Mouse (Mus musculus) embryonic fibroblast, embryonic 13.5 days (primary cell): Measurements from ENCODE around the gene Hagh. TPM values are rescaled to one million over a fixed set of nuclear protein-coding genes. Genes with fewer than 3 reads are reported as not detected.

Experiments
- H3K27ac ChIP-seq: 2 replicates; pipeline ENCODE4 v1.5.1; 2012; ENCODE audit warnings: low read length, control low read depth, inconsistent platforms; ENCODE audit not compliant: insufficient read depth
- H3K4me1 ChIP-seq: 2 replicates; pipeline ENCODE4 v1.6.1; 2011; ENCODE audit warnings: low read length; ENCODE audit not compliant: control insufficient read depth, insufficient read depth
- H3K4me3 ChIP-seq: 2 replicates; pipeline ENCODE4 v1.5.1; 2011; ENCODE audit warnings: mild to moderate bottlenecking, control low read depth, low read length; ENCODE audit not compliant: insufficient read depth
- CTCF ChIP-seq: IDR thresholded peaks from 2 replicates; pipeline ENCODE4 v1.5.1; 2011; ENCODE audit warnings: mild to moderate bottlenecking, control low read depth, low read length, moderate library complexity, borderline replicate concordance; ENCODE audit not compliant: insufficient read depth
- POLR2A ChIP-seq: IDR thresholded peaks from 2 replicates; pipeline ENCODE4 v1.6.1; 2011; ENCODE audit warnings: low read depth, mild to moderate bottlenecking, control low read depth, low read length, moderate library complexity
- polyA plus RNA-seq: library from polyadenylated mRNA; stranded (reverse); fragments of >200 nt; gene quantifications from 2 replicates; pipeline ENCODE4 v1.2.4, GENCODE M21; 2011; ENCODE audit warnings: low read depth; ENCODE audit not compliant: missing spikeins, insufficient read length

Gene Hagh
- polyA plus RNA-seq, 1 experiment, result 14.3 TPM

DNA sequence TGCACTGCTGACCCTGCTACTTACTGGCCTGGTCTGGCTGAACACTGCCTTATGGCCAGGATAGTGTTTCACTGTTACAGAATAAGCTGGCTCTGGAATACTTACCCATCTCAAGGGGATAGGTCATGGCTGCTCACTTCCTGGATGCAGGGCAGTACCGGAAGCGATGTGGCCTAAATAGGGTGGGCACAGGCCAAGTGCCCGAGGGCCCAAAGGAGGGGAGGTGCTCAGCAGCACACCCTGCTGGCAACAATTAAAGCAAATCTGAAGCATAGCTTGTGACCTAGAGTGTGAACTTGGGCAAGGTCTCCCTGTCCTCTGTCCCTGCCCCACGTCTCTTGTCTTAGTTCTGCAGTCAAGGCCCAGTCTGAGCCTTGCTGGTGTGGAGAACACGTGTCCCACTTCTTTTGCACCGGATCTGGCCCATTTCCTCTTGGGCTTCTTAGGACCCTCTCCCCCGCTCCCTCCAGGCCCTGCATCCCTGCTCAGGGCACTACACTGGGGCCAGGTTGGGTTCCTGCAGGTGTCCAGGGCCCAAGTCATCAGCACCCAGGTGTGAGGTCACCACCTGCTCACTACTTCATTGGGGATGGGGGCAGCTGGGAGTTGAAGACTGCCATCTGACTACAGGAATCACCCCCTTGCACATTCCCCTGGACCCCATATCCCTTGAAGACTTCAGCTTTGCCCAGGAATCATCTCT lies 41.9 kb downstream of the Hagh start:
- H3K4me1 ChIP-seq, result no peaks in the 10 kb centered on the region
- no peak overlapping the region for H3K27ac ChIP-seq
- no peak overlapping the region for H3K4me3 ChIP-seq
- TF ChIP-seq POLR2A (no peak), CTCF (peak; percentile 57)

DNA sequence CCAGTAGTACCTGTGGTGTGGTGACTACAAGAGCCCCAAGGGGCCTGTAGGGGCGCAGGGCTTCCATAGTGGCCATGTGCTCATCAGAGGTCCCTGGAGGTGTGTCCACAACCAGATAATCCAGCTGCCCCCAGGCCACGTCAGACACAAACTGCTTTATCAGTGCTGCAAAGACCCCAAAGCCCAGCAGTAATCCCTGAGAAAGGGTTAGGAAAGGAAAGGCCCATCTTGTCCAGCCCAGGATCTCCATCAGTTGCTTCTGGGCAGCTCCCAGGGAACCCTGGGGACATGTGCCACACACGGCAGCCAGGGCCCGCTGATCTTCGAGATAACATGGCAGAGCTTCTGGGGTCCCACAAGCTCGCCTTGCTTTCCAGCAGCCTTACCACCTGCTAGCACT lies 44.4 kb downstream of the Hagh start:
- TF ChIP-seq CTCF (no peak), POLR2A (no peak)

GRCm38 (mm10) chr17:24885356-24886133 lies 45.6 kb downstream of the Hagh start:
- H3K27ac ChIP-seq, result no peak overlapping the region
- peaks cover 2% of the 10 kb centered on the region; the same call in 1 of the 2 replicates for H3K4me1 ChIP-seq
- TF ChIP-seq CTCF (no peak), POLR2A (no peak)
- peak overlapping the region; percentile 88 for H3K4me3 ChIP-seq

More for the DNA sequence above, 44.4 kb downstream of the Hagh start:
- Histone ChIP-seq H3K27ac (no peak overlapping the region), H3K4me3 (no peak overlapping the region), H3K4me1 (peaks cover 2% of the 10 kb centered on the region; the same call in 1 of the 2 replicates)

GRCm38 (mm10) chr17:24886134-24886931 lies 46.4 kb downstream of the Hagh start, which contains the start of the genes Nubp2 and Spsb3:
TSS of gene Nubp2 (minus strand) at chr17:24886349.
TSS of gene Spsb3 (plus strand) at chr17:24886643.
- peak within 1 kb of the TSS; percentile 88 for H3K4me3 ChIP-seq
- no peak within 1 kb of the TSS for H3K27ac ChIP-seq
- peaks cover 2% of the 10 kb centered on the region; the same call in 1 of the 2 replicates for H3K4me1 ChIP-seq
- TF ChIP-seq POLR2A (peak; percentile 85), CTCF (no peak)

GRCm38 (mm10) chr17:24886932-24887271 lies 47.0 kb downstream of the Hagh start:
- Histone ChIP-seq H3K27ac (no peak overlapping the region), H3K4me3 (peak overlapping the region; percentile 85), H3K4me1 (peaks cover 2% of the 10 kb centered on the region; the same call in 1 of the 2 replicates)
- TF ChIP-seq CTCF (no peak), POLR2A (no peak)

- TF ChIP-seq CTCF (no peak), POLR2A (peak; percentile 28; the same call in 1 of the 2 replicates)
- no peak overlapping the region for H3K27ac ChIP-seq
These were observed 47.5 kb downstream of the Hagh start for GRCm38 (mm10) chr17:24887291-24888080.

DNA sequence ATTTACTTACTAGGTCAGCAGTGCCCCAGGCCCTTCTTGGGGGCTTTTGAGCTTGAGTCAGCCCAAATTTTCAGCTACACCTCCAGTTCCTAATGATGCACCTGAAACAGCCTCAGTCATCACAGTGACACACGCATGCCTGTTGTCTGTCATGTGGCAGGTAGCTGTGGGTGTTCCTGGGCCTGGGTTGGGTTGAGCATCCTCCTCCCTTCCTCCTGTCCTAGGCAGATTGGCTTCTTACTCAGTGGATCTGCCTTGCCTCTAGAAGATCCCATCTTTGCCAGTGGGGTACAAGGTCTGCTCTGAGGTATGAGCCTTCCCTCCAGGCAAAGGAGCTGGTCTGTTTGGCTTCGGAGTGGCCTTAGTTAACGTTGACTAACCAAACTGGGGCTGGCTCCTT lies 48.9 kb downstream of the Hagh start:
- peaks cover 2% of the 10 kb centered on the region for H3K4me1 ChIP-seq
- H3K27ac ChIP-seq, result no peak overlapping the region
- H3K4me3 ChIP-seq, result no peak overlapping the region
- TF ChIP-seq CTCF (no peak), POLR2A (no peak; the same call in 1 of the 2 replicates)

More at GRCm38 (mm10) chr17:24887291-24888080, 47.5 kb downstream of the Hagh start:
- Histone ChIP-seq H3K4me1 (peaks cover 2% of the 10 kb centered on the region; the same call in 1 of the 2 replicates), H3K4me3 (peak overlapping the region; percentile 85)

DNA sequence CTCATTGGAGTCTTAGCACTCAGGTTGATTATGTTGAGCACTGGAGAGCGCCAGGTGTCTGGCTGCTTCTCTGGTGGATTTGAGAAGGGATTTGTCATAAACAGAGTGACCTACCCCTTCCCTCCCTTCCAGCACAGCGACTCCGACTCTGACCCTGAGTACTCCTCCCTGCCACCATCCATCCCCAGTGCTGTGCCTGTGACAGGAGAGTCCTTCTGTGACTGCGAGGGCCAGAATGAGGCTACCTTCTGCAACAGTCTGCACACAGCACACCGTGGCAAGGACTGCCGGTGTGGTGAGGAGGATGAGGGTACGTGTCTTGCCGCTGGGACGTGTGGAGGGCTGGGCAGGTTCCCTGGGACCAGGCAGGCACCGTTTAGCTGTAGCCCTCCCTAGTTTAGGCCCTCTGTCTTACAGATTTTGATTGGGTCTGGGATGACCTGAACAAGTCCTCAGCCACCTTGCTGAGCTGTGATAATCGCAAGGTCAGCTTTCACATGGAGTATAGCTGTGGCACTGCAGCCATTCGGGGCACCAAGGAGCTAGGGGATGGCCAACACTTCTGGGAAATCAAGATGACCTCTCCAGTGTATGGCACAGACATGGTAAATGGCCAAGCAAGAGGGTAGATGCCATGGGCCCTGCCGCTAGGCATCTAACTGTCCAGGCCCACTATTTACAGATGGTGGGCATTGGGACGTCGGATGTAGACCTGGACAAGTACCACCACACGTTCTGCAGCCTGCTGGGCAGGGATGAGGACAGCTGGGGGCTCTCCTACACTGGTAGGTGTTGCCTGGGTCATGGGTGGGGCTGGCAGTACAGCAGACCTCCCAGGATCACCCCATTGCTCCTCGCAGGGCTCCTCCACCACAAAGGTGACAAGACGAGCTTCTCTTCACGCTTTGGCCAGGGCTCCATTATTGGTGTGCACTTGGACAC lies 50.5 kb downstream of the Hagh start:
- no peak overlapping the region for H3K27ac ChIP-seq
- TF ChIP-seq CTCF, result no peak
- peak; percentile 24; the same call in 1 of the 2 replicates for TF ChIP-seq POLR2A
- peaks cover 2% of the 10 kb centered on the region for H3K4me1 ChIP-seq
- no peak overlapping the region for H3K4me3 ChIP-seq
